Mouse (Mus musculus): ENCODE measurements around the gene Gsdma3. TPM values are rescaled to one million over a fixed set of nuclear protein-coding genes. Genes with fewer than 3 reads are reported as not detected.
A peak's percentile ranks its signal among the peaks of the same experiment; 100 is the strongest.

Gsdma3 gene
- polyA plus RNA-seq, 1 experiment = not detected

DNA sequence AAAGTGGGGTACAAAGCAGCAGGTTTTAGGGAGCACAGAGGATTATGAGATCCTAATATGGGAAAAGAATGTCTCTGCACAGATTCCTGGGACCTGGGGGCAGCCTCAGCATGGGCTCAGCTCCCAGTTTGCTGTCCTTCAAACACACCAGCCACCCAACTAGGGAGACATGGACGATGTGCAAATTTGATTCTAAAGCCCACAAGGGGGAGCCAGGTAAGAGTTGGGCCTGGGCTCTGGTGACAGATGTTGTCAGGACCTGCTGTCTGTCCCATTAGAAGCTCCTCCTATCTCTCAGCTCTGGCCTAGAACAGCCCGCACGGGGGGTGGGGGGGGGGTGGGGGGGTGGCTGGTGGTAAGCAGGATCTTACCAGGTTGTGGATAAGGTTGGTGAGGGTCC lies 42.6 kb upstream of the Gsdma3 start:
- Histone ChIP-seq H3K27ac (ENCODE audit: control insufficient read depth, insufficient read depth, low read depth, low read length, poor library complexity) (peak overlapping the region; percentile 87), H3K4me3 (replicated peaks; ENCODE audit: control insufficient read depth, low read depth, low read length) (no peak overlapping the region), H3K4me1 (ENCODE audit: control insufficient read depth, insufficient read depth, low read length) (peaks cover 4% of the 10 kb centered on the region)
- 33% methylated on average over 3 of the region's 3 CpGs for WGBS
- TF ChIP-seq POLR2A (IDR thresholded peaks at IDR 0.05; ENCODE audit: borderline replicate concordance, control insufficient read depth, low read depth, low read length) (0 out of 2 replicates have a peak, but pooled peaks have one; percentile 2), CTCF (IDR thresholded peaks at IDR 0.05; ENCODE audit: control insufficient read depth, insufficient read depth, low read length) (peak; percentile 54; the same call in 1 of the 2 replicates)

DNA sequence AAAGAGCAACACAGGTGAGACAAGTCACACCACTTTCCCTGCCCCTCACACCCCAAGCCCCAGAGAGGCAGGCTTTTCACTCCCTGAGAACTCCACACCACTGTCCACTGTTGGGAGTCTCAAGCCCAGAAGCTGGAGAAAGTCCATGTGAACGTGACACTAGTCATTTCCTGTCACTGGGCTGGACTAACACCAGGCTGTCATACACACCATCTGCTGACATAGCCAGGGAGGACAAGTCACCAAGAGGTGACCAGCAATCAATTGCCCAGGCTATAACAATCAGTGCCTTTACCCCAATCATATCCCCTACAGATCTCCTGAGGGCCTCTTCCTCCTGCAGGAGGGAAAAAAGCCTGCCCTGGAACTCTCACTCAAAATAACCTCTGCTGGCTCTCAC lies 42.0 kb upstream of the Gsdma3 start:
- Histone ChIP-seq H3K4me1 (ENCODE audit: control insufficient read depth, insufficient read depth, low read length) (peaks cover 6% of the 10 kb centered on the region), H3K27ac (ENCODE audit: control insufficient read depth, insufficient read depth, low read depth, low read length, poor library complexity) (peak overlapping the region; percentile 65), H3K4me3 (replicated peaks; ENCODE audit: control insufficient read depth, low read depth, low read length) (peak overlapping the region; percentile 13)
- 33% methylated on average over 1 of the region's 1 CpGs for WGBS
- no peak for TF ChIP-seq POLR2A (IDR thresholded peaks at IDR 0.05; ENCODE audit: borderline replicate concordance, control insufficient read depth, low read depth, low read length)
- no peak for TF ChIP-seq CTCF (IDR thresholded peaks at IDR 0.05; ENCODE audit: control insufficient read depth, insufficient read depth, low read length)

DNA sequence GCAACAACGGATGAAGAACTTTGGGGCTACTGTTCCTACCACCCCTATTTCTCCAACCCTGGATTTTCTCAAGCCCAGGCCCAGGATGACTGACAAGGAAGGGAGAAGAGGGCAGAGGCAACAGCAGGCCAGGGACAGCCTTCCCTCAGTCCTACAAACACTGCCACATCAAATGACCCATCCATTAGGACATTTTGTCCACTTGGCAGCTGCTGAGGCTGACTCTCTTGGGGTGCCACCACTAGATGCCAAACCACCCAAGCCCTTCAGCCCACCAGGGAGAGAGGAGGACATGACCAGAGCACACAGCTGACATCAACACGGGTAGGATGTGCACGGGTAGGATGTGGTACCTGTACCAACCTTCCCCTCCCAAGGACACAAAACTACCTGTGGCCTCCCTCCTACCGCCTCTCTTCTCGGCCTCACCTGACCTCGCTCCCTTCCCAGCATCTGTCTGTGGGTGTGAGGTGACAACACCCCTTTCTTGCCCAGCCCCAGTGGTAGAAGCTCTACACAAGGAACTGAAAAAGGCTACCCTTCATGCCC lies 41.5 kb upstream of the Gsdma3 start:
- peak overlapping the region; percentile 32 for H3K4me3 ChIP-seq (replicated peaks; ENCODE audit: control insufficient read depth, low read depth, low read length)
- TF ChIP-seq CTCF (IDR thresholded peaks at IDR 0.05; ENCODE audit: control insufficient read depth, insufficient read depth, low read length) (no peak), POLR2A (IDR thresholded peaks at IDR 0.05; ENCODE audit: borderline replicate concordance, control insufficient read depth, low read depth, low read length) (no peak)
- H3K4me1 ChIP-seq (ENCODE audit: control insufficient read depth, insufficient read depth, low read length) = peaks cover 6% of the 10 kb centered on the region
- H3K27ac ChIP-seq (ENCODE audit: control insufficient read depth, insufficient read depth, low read depth, low read length, poor library complexity) = peak overlapping the region; percentile 65
- 80% methylated on average over 6 of the region's 6 CpGs for WGBS

DNA sequence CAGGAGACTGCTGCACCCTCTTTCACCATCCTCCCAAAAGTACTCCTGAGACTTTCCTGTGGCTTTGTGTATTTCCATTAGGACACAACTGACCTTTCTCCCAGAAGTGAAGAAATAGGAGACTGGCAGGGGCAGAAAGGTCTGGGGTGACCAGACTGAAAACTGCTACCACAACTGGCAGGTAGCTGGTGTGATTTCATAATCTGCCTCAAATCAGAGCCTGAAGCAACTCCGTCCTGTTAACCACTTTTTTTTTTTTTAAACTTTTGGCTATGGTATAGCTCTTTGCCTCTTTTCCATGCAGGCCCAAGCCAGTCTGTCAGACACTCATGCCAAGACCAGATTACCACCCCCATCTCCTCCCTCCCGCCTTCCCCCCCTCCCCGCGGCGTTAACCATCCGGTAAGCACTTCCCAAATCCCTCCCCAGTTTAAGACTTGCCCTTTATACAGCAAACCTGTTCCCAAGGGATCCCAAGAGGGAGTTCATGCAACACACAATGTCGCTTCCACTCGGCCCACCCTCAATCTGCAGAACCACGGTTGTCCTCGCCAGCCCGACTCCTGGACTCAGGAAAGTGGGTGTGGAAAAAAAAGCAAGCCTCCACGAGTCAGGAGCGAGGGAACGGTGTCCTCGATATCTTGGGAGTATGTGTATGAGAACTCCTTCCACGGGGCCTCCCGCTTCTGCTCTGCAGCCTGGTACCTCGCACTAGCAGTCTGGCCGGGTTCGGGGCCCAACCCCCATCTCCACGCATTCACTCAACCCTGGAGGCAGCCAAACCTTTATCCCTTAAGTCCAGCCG lies 39.9 kb upstream of the Gsdma3 start:
- H3K4me1 ChIP-seq (ENCODE audit: control insufficient read depth, insufficient read depth, low read length) = peaks cover 4% of the 10 kb centered on the region
- peak overlapping the region; percentile 79; the same call in 1 of the 2 replicates for H3K27ac ChIP-seq (ENCODE audit: control insufficient read depth, insufficient read depth, low read depth, low read length, poor library complexity)
- peak overlapping the region; percentile 84 for H3K4me3 ChIP-seq (replicated peaks; ENCODE audit: control insufficient read depth, low read depth, low read length)
- under 1% methylated on average over 22 of the region's 22 CpGs for WGBS
- TF ChIP-seq POLR2A (IDR thresholded peaks at IDR 0.05; ENCODE audit: borderline replicate concordance, control insufficient read depth, low read depth, low read length) = no peak
- no peak for TF ChIP-seq CTCF (IDR thresholded peaks at IDR 0.05; ENCODE audit: control insufficient read depth, insufficient read depth, low read length)

DNA sequence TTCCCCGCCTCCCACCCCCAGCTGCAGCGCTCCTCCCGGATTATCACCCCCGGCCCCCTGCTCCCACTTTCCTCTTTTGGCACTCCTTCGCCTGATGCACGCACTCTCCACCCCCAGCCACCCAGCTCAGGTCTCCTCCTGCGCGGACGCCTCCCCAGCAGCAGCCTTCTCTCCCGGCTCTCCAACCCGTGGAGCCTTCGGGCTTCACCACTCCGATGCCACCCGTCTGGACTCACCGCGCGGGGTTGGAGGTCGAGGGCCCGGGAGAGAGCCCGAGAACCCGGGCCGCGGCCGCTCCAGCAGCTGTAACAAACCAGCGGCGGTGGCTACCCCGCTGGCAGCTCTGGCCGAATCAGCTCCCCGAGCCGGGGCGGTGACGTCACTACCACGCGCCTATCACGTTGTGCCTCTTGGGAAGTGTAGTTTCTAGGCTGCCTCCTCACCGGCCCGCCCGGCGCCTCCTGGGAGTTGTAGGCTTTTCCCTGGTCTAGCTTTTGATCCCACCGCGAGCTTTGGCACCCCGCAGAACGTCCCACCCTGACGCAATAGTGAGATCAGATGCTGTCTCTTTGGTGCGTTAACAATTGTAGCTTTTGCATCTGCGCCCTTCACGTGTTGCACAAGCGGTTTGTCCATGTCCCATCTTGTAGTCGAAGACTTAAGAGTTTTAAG lies 39.1 kb upstream of the Gsdma3 start, which contains the start of gene Ormdl3:
Gene Ormdl3, minus strand, starts transcription at position 477 of the 672 bp plus-strand sequence.
- no peak for TF ChIP-seq CTCF (IDR thresholded peaks at IDR 0.05; ENCODE audit: control insufficient read depth, insufficient read depth, low read length)
- peak; percentile 83; the same call in 1 of the 2 replicates for TF ChIP-seq POLR2A (IDR thresholded peaks at IDR 0.05; ENCODE audit: borderline replicate concordance, control insufficient read depth, low read depth, low read length)
- H3K27ac ChIP-seq (ENCODE audit: control insufficient read depth, insufficient read depth, low read depth, low read length, poor library complexity) = peak within 1 kb of the TSS; percentile 94
- peak within 1 kb of the TSS; percentile 84 for H3K4me3 ChIP-seq (replicated peaks; ENCODE audit: control insufficient read depth, low read depth, low read length)
- WGBS = under 1% methylated on average over 49 of the region's 49 CpGs
- H3K4me1 ChIP-seq (ENCODE audit: control insufficient read depth, insufficient read depth, low read length) = peaks cover 4% of the 10 kb centered on the region

DNA sequence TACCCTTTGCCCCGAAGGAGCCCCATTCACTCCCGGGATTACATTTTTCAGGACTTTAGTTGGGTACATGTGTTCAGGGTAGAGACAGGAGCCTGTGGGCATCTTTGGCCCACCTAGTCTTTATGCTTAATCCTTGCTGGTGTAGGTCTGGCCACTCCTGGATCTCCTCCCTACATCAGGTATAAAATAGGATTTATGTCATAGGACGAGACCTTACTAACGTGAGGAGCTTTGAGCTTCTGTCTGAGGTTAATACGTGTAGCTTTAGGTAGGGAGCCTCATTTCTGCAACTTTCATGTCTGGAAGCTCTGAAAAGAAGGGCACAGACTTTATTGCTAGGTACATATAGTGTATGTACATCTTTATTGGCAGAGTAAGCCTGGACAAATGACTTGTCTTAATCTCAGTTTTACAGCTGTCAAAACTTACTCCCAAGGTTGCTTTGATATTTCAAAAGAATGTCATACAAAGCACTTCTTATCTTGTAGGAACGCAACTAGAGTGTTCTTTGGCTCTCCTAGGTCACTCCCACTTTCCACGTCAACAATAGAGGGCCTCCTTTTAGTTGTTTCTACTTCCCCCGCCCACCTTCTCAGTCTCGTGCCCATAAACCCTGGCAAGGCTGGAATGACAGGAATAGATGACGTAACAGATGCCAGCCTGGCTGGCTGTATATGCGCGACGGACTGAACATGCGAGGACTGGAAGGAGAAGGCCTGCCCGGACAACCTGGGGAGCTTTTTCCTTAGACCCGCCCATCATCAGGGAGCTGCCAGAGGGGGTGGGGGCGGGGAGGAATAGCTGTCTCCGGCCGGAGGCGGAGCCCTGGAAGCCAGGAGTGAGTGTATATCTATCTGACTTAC lies 38.2 kb upstream of the Gsdma3 start:
- Histone ChIP-seq H3K4me1 (ENCODE audit: control insufficient read depth, insufficient read depth, low read length) (peaks cover 4% of the 10 kb centered on the region), H3K4me3 (replicated peaks; ENCODE audit: control insufficient read depth, low read depth, low read length) (peak overlapping the region; percentile 67), H3K27ac (ENCODE audit: control insufficient read depth, insufficient read depth, low read depth, low read length, poor library complexity) (peak overlapping the region; percentile 94)
- TF ChIP-seq POLR2A (IDR thresholded peaks at IDR 0.05; ENCODE audit: borderline replicate concordance, control insufficient read depth, low read depth, low read length) = no peak
- TF ChIP-seq CTCF (IDR thresholded peaks at IDR 0.05; ENCODE audit: control insufficient read depth, insufficient read depth, low read length) = no peak
- WGBS = 11% methylated on average over 20 of the region's 20 CpGs

DNA sequence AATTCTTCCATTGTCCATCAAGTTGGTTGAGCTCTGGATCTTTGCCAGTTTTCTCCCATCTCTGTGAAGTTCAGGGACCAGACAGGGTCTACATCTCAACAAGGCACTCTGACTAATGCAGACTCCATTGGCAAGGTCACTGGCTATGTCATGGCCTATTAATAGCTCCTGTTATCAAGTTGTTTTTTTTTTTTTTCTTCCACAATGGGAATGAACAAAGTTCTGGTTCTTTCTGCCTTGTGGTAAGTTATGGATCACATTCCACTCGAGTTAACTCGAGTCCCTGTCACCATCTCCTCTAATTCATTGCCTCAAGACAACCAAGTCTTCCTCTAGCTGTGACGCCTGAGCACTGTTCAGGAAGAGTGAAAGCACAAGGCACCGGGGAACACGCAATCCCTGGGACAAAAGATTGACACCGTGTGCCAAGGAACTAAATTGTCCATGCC lies 37.3 kb upstream of the Gsdma3 start:
- Histone ChIP-seq H3K4me1 (ENCODE audit: control insufficient read depth, insufficient read depth, low read length) (peaks cover 4% of the 10 kb centered on the region), H3K27ac (ENCODE audit: control insufficient read depth, insufficient read depth, low read depth, low read length, poor library complexity) (no peak overlapping the region; the same call in 1 of the 2 replicates), H3K4me3 (replicated peaks; ENCODE audit: control insufficient read depth, low read depth, low read length) (no peak overlapping the region)
- WGBS = 46% methylated on average over 6 of the region's 6 CpGs
- TF ChIP-seq POLR2A (IDR thresholded peaks at IDR 0.05; ENCODE audit: borderline replicate concordance, control insufficient read depth, low read depth, low read length) (no peak), CTCF (IDR thresholded peaks at IDR 0.05; ENCODE audit: control insufficient read depth, insufficient read depth, low read length) (no peak)
